Mouse (Mus musculus) brown adipose tissue, adult 24 weeks (tissue): ENCODE results near the gene Entpd7. TPM values are rescaled to one million over a fixed set of nuclear protein-coding genes. Genes with fewer than 3 reads are reported as not detected.

Experiments used
- H3K27ac ChIP-seq: fragments of 200-500 bp; replicated peaks from 2 replicates; pipeline ENCODE4 v1.5.1; 2012; ENCODE audit warnings: low read depth, mild to moderate bottlenecking, low read length
- H3K4me1 ChIP-seq: fragments of 200-500 bp; 2 replicates; pipeline ENCODE4 v1.6.1; 2012; ENCODE audit warnings: low read length, mixed read lengths; ENCODE audit not compliant: control insufficient read depth, insufficient read depth, insufficient read length
- H3K4me3 ChIP-seq: fragments of 200-500 bp; 2 replicates; pipeline ENCODE4 v1.5.1; 2012; ENCODE audit warnings: low read depth, mild to moderate bottlenecking, low read length, moderate library complexity; ENCODE audit not compliant: insufficient read depth
- polyA plus RNA-seq: library from polyadenylated mRNA; stranded (reverse); fragments of >200 nt; gene quantifications from 2 replicates; pipeline ENCODE4 v1.2.4, GENCODE M21; 2012; ENCODE audit not compliant: missing spikeins, insufficient read depth, insufficient read length

The Entpd7 gene
- polyA plus RNA-seq, 1 experiment, result 2.0 TPM

DNA sequence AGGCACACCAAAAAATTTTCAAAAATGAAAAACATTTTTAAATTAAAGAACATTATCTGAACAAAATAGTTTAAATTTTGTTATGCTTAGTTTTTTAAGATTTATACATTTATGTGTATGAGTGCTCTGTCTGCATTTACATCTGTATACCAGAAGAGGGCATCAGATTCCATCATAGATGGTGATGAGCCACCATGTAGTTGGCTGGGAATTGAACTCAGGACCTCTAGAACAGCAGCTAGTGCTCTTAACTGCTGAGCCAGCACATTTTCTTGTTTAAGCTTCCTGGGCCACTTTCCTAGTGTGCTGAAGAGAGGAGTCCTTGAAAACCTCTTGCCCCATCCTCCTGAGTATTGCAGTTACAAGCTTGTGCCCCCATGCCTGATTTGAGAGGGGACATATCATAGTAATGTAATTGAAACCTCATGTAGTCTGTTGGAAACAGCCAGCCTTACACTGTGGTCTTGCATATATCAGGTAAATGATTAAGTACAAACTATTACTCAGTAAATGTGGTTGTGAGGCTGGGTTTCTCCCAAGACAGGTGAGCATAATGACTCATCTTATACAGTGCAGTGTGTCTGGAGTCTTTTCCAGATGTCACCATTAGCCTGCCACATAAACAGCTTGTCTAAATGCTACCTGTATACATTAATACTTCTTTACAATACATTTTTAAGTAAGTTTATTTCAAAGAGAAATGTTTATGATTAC lies 72.2 kb downstream of the Entpd7 start:
- Histone ChIP-seq H3K27ac (no peak overlapping the region), H3K4me1 (no peaks in the 10 kb centered on the region), H3K4me3 (no peak overlapping the region)

DNA sequence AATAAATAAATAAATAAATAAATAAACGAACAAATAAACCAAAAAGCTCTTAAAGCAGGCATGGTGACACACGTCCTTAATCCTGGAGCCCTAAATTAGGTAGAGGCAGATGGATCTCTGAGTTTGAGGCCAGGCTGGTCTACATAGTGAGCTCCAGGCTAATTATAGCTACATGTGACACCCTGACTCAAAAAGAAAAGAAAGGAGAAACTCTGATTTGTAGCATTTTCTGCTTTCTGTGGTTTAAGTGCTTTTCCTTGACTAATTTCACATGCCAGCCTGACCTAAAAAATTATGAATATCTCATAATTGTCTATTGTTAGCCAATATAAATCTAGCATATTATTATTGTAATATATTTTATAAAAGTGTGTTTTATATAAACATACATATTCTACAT lies 72.9 kb downstream of the Entpd7 start:
- Histone ChIP-seq H3K27ac (no peak overlapping the region), H3K4me3 (no peak overlapping the region), H3K4me1 (no peaks in the 10 kb centered on the region)

- H3K27ac ChIP-seq, result no peak overlapping the region
- no peak overlapping the region for H3K4me3 ChIP-seq
- H3K4me1 ChIP-seq, result no peaks in the 10 kb centered on the region; the same call in 1 of the 2 replicates
These were observed 77.0 kb downstream of the Entpd7 start for GRCm38 (mm10) chr19:43766451-43766850.

GRCm38 (mm10) chr19:43767549-43768322 lies 78.3 kb downstream of the Entpd7 start:
- Histone ChIP-seq H3K4me3 (no peak overlapping the region), H3K27ac (no peak overlapping the region), H3K4me1 (no peaks in the 10 kb centered on the region; the same call in 1 of the 2 replicates)

DNA sequence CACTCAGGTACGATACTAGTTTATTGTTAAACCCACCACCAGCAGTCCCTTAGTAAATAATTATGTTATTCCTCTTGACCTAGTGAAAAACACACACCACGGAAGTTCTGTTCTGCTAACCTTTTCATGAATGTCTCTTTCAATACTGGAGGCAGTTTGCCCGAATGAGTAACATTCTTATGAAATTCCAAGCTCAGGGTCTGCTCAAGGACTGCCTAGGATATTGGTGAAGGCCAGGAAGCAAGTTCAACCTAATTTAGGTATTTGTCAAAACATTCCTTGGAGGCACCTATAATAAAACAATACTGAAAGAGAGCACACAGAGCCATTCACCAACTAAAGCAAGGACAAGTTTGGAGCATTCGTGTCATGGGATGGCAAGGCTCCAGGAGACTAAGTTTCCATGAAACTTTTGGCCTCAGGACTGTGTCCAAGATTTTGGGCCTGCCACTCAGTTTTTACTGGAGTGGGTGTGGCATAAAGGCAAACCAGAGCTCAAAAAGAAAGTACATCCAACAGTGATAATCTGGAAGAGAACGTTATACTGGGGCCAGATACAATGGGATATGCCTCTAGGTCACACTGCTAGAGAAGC lies 80.0 kb downstream of the Entpd7 start:
- H3K4me3 ChIP-seq, result no peak overlapping the region
- H3K4me1 ChIP-seq, result no peaks in the 10 kb centered on the region; the same call in 1 of the 2 replicates
- no peak overlapping the region for H3K27ac ChIP-seq

DNA sequence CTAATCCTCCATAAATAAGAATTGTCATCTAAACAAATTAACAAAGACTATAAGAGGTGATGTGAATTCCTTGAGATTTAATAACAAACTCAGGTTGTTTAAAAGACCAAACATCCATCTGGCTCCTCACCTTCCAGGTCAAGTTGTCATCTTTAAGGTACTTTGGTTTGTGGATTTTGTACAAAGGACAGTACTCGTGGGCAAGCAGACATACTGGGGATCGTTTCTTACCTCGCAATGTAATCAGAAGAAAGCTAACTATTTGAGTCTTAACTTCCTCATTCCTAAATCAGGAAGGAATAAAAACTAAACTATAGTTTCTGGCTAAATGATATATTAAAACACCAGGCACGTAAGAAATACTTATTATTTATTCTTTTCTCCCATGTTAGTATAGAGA lies 81.1 kb downstream of the Entpd7 start:
- H3K4me3 ChIP-seq, result no peak overlapping the region
- no peak overlapping the region for H3K27ac ChIP-seq
- no peaks in the 10 kb centered on the region; the same call in 1 of the 2 replicates for H3K4me1 ChIP-seq

GRCm38 (mm10) chr19:43771499-43771969 lies 82.1 kb downstream of the Entpd7 start:
- H3K4me1 ChIP-seq, result no peaks in the 10 kb centered on the region; the same call in 1 of the 2 replicates
- H3K4me3 ChIP-seq, result no peak overlapping the region
- no peak overlapping the region for H3K27ac ChIP-seq

GRCm38 (mm10) chr19:43772311-43772710 lies 82.8 kb downstream of the Entpd7 start:
- Histone ChIP-seq H3K27ac (no peak overlapping the region), H3K4me3 (no peak overlapping the region), H3K4me1 (no peaks in the 10 kb centered on the region; the same call in 1 of the 2 replicates)

DNA sequence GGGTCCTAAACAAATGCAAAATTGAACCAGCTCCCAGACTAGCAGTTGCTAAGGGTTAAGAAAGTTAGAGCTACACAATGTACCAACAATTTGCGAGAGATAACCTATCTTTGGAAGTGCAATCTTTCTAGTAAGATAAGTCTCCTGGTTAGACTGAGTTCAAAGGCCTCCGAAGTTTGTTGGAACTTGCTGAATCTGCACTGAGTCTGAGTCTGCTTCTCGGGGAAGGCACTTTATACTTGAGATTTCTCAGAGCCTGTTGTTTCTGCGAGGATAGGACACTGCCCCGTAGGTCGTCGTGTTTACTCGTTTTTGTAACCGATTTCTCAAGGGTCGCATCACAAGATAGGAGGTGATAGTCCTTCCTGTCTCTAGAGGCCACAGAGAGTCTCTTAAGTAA lies 86.0 kb downstream of the Entpd7 start:
- Histone ChIP-seq H3K4me1 (no peaks in the 10 kb centered on the region), H3K27ac (no peak overlapping the region), H3K4me3 (no peak overlapping the region)

DNA sequence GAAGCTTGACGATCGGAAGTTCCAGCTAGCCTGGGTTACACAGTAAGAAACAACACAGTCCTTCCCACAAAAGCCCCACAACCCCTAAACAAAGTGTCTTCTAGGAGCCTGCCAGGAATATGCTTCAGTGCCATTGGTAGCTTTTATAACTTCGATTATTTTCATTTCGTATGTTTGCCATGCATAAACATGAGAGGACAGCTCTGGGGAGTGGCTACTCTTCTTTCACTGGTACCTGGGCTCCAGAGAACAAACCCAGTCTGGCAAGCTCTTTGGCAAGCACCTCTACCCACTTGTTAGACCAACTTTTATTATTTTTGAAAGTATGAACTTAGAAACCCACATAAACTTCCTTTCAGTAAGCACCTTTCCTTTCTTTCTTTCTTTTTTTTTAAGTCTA lies 87.1 kb downstream of the Entpd7 start:
- no peak overlapping the region for H3K4me3 ChIP-seq
- no peaks in the 10 kb centered on the region for H3K4me1 ChIP-seq
- H3K27ac ChIP-seq, result no peak overlapping the region

GRCm38 (mm10) chr19:43777308-43777707 lies 87.8 kb downstream of the Entpd7 start:
- H3K27ac ChIP-seq, result no peak overlapping the region
- no peak overlapping the region for H3K4me3 ChIP-seq
- no peaks in the 10 kb centered on the region for H3K4me1 ChIP-seq

GRCm38 (mm10) chr19:43780391-43780790 lies 90.9 kb downstream of the Entpd7 start:
- H3K27ac ChIP-seq, result no peak overlapping the region
- H3K4me1 ChIP-seq, result no peaks in the 10 kb centered on the region
- H3K4me3 ChIP-seq, result no peak overlapping the region

DNA sequence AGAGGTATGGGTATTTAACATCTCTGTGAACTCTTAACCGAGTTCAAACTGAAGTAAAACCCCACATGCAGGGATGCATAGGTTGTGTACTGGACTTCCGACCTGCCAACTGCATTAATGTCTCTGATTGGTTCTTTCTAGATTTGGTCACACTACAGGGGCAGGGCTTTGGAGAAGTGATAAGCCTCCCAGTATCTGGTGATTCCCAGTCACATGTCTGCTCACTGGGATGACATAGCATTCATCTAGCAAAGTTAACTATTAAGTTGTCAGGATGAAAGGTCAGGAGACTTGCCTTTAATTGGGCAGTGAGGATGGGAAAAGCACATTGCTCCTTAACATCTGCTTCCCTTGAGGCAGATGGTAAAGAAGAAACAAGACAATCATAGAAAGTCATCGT lies 92.5 kb downstream of the Entpd7 start, which contains the start of gene Abcc2:
Gene Abcc2, plus strand, starts transcription at position 213 of the 400 bp plus-strand sequence.
- Histone ChIP-seq H3K4me3 (no peak within 1 kb of the TSS), H3K27ac (no peak within 1 kb of the TSS), H3K4me1 (no peaks in the 10 kb centered on the region)
